Mouse (Mus musculus) erythroblast, embryonic 14.5 days (primary cell): ENCODE data around the gene Immp2l.

Experiments used
- GATA1 ChIP-seq: IDR thresholded peaks from 2 replicates; pipeline ENCODE4 v1.6.1; 2012; ENCODE audit warnings: low read length, inconsistent platforms, mixed read lengths
- TAL1 ChIP-seq: IDR thresholded peaks from 3 replicates; pipeline ENCODE4 v1.6.1; 2012; ENCODE audit warnings: low read length, inconsistent platforms, mixed read lengths

GRCm38 (mm10) chr12:40978719-40979500 lies 45.0 kb upstream of the Immp2l start:
- TF ChIP-seq GATA1 = no peak
- no peak for TF ChIP-seq TAL1
